Mouse (Mus musculus) large intestine, adult 2 months (tissue): ENCODE data around the gene Rgma. TPM values are rescaled to one million over a fixed set of nuclear protein-coding genes. Genes with fewer than 3 reads are reported as not detected.

Experiments
- DNase-seq: peaks from one replicate; pipeline ENCODE4 v3.0.0-alpha.2; 2012; ENCODE audit warnings: low read depth, low spot score
- WGBS: fragments of 180-500 bp; shearing (Covaris S2); methylation state at CpG from one replicate; pipeline ENCODE4 v1.1.7; 2018; 5-methylcytosine and 5-hydroxymethylcytosine counted together
- polyA plus RNA-seq: library from polyadenylated mRNA; depleted of rRNA; stranded (reverse); fragments of >200 nt; gene quantifications from 2 replicates; pipeline ENCODE4 v1.2.3, GENCODE M21; 2012

Rgma gene
- polyA plus RNA-seq, 1 experiment, result 11.3 TPM

DNA sequence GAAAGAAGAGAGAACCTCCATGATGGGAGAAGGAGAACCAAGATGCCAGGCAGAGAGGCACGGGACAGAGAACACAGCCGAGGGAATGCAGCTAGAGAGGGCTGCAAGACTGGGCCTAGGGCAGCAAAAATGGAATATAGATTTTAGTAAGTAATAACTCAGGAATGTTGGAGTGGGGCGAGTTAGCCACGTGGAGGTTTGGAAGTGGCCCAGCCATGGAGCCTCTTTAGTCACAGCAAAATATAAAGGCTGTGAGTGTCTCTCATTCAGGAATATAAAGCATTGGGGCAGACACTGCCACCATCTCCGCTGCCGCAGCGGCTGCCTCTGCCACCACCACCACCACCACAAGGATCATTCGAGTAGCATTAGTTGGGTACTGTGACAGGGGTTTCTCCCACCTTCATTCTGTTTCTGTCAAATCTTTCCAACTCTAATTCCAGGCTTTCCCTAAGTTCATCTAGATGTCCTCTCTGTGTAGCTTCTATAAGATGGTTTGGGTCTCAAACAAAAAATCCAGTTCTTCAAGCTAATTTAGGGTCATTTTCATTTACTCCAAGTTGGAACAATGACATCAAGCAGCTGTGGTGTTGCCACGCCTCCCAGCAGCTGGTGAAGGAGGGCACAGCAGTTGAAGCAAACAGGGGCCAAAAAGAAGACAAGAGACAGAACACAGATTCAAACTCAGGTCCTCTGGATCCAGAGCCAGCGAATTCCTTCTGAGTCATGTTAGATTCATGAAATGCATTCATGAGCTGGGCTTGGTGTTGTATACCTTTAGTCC is 7.4 kb upstream of the Rgma start:
- DNase-seq, result no peak
- WGBS, result 90% methylated on average over 10 of the region's 10 CpGs

DNA sequence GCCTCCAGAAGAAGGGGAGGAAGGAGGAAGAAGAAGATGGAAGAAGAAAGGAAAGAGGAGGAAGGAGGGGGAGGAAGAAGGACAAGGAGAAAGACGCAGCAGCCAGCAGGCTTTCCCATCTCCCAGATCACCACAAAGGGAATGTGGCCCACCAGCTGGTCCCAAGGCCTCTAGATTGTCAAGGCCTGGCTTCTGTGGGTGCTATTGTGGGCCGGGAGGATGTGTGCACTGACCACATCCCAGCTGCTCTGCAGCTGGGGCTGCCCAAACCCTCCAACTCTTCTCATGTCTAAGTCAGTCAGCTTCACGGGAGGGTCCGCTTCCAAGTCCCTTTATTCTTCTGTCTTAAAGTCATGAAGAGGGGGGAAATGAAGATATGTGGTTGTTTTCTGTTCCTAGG is 5.3 kb upstream of the Rgma start:
- DNase-seq, result no peak
- 80% methylated on average over 4 of the region's 4 CpGs for WGBS

DNA sequence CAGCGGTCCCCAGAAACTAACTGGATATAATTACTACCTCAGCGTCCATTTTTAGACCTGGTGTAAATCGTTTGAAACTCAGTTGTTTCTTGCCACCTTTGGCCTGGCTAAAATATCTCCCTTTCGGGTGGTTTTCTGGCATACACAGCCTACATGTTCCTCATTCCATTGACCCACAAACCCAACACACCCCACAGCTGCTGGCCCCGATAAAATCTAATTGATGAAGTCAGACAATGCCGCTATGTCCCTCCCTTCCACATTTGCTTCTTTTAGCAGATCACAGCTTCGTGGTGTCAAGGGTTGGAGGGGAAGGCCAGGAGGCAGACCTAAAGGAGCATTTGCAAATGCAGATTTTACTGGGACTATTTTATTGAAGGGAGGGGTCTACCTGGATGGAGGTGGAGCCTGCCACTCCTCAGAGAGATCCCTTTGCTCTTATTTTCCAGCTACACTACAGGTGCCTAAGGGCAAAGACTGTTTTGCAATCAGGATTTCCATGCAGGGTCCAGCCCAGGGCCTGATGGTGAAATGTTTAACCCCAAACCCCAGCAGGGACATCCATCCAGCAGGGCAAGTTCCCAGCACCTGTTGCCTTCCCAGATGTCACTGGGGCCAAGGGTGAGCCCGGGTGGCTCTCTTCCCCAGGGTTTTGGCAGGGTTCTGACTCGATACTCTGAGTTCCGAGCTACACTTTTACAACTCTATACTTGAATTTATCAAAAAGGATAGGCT is 3.6 kb upstream of the Rgma start:
- 43% methylated on average over 10 of the region's 10 CpGs for WGBS
- DNase-seq, result no peak

DNA sequence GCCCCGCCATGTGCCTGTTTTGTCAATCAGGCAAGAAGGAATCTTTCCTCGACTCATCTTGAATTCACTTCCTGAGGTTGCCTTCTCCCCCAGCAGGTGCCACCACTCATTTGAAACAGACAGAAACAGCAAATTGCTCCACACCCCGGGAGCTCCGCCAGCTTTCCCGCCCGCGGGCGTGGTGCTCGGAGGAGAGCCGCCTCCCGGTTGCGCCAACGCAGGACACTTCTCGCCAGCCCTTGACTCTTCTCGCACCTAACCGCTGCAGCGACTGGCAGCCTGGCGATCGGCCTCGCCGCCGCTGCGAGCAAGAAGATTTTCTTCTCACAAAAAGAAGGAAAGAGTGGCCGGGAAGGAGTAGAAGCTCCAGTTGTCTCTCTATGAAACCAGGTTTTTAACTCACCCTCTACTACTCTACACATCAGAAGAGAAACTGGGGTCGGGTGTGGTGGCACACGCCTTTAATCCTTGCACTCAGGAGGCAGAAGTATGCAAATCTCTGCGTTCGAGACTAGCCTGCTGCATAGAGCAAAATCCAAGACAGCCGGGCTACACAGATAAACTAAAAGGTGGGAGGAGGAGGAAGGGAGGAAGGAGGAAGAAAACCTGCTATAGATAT is 2.8 kb upstream of the Rgma start:
- peak; percentile 68 for DNase-seq
- WGBS, result 3% methylated on average over 29 of the region's 29 CpGs

DNA sequence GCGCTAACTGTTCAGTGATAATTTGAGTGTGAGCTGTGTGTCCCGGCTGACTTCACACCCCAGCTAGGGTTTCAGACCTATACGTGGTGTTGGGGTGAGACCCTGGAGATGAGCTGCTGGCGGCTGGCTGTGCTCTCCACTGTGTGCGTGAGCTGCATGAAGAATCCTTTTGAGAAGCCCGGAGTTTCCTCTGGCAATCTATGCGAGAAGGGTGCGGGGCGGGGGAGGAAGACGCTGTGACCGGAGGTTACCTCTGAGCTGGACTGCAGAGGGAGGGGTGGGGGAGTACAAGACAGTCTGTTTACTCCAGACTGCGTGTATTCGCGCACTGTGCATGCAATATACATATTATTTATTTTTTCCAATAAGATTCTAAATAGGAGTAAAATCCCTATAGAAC is 582 bp upstream of the Rgma start:
- no peak for DNase-seq
- 7% methylated on average over 14 of the region's 14 CpGs for WGBS

DNA sequence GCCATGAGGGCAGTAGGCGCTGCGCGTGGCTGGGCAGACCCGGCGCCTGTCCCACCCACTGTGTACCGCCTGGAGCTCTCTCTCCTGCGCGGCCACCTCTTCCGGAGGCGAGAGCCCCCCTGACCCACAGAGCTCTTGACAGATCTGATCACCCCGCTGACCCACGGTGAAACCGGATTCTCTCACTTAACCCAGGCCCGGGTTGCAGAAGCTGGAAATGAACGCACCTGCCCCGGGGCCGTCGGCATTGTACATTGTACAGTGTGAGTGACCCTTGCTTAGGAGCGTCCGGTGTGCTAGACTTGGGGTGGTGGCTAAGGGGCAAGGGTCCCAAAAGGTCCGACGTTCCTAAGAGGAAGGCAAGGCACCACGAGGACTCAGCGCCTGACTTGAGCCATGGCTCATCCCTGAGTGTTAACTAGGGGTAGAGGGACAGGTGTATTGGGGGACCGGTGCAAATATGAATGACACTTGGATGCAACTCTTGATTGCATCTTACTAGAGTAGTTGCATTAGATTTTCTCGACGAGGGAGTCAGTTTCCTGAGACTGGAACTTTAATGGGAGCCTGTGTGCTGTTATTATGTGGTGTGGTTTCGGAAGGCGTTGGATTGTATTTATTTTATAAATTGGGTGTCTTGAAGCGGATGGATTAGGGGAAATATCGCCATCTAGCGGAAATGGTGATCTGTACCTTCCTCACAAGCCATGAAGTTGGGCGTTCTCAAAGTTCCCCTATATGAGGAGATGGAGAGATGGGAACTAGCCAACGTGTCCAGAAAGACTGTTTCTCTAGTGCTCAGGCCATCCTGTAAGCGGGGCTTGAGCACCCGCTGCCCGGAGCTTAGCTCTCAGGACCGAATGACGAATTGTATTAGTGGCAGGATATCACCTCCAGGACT is 1.0 kb downstream of the Rgma start:
- under 1% methylated on average over 39 of the region's 39 CpGs for WGBS
- peak; percentile 64 for DNase-seq

DNA sequence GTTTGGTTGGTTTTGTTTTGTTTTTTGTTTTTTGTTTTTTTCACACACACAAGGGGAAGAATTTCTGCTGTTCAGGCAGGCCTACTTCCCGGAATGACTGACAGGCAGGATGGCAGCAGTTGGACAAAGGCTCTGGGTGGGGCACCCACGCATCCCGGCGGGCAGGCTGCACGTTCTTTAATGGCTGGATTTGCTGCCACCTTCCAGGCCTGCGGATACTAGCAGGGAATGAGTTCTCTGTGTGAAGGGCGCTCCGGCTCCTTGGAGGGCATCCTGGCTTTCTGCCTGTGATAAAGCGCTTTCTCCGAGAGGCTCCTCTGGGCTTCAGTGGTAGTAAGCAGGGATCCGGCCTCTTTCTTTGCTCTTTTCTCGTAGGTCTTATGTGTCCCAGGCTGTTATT is 2.0 kb downstream of the Rgma start:
- WGBS, result 66% methylated on average over 12 of the region's 12 CpGs

DNA sequence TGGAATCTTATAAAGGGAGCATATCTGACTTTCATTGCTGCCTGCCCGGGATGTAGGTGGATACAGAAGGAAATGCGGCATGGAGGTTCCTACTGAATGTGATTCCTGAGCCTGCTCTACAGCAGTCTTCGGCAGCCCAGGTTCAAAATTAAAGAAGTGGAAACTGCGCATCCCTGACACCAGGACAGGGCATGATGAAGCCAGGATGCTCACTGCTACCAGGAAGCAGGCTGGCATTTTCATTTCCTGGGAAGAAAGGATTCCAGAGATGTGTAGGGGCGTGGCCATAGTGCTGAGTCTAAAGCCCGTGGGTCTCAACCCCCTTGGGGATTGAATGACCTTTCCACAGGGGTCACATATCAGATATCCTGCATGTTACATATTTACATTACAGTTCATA is 2.7 kb downstream of the Rgma start:
- 76% methylated on average over 6 of the region's 6 CpGs for WGBS
- DNase-seq, result no peak

More for the DNA sequence above, 2.0 kb downstream of the Rgma start:
- no peak for DNase-seq

DNA sequence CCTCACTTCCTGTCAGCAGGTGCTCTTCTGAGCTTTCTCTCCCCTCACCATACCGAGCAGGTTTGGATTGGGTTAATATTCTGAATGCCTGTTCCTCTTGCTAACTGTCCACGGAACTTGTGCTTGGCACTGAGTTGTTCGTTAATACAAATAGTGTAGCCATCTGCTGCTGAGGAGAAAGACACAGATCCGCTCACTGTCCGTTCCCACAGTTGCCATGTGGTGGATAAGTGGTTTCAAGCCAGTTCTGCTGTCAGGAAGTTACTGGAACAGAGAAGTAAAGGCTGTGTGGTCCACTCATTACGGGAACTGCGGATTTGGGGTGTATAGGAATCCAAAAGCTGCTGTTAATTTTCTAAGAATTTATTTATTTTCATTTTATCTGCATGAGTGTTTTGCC is 7.5 kb downstream of the Rgma start:
- 73% methylated on average over 7 of the region's 7 CpGs for WGBS
- DNase-seq, result no peak

DNA sequence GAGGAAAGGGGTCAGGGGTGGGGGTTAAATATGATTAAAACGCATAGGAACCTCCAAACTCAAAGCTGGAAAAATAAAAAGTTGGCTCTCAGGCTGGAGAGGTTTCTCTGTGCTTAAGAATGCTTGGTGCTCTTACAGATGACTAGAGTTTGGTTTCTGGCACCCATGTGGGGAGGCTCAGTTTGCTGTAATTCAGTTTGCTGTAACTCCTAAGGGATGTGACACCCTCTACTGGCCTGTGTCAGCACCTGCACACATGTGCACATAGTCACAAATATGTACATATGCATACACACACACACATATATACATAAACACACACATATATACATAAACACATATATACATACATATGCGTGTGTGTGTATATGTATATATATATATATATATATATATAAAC is 13.6 kb downstream of the Rgma start:
- DNase-seq, result no peak
- 75% methylated on average over 2 of the region's 2 CpGs for WGBS

DNA sequence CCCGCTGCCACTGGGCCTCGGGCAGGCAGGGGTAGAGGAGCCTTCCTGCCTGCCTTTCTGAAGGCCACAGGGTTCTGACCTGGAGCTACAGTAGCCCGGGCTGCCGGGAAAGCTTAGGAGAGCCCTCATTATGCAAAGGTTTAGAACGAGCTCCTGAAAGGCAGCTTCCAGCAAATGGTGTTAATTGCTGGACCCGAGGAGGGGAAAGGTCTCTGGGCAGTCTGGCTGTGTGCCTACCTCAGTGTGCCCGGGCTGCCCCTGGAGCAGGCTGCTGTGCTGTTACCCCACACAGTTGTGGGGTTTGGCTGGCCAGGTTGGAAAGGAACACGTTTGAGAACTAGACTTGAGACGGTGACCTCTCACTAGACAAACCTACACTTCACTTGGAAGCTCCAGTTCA is 14.1 kb downstream of the Rgma start:
- no peak for DNase-seq
- 63% methylated on average over 9 of the region's 9 CpGs for WGBS

DNA sequence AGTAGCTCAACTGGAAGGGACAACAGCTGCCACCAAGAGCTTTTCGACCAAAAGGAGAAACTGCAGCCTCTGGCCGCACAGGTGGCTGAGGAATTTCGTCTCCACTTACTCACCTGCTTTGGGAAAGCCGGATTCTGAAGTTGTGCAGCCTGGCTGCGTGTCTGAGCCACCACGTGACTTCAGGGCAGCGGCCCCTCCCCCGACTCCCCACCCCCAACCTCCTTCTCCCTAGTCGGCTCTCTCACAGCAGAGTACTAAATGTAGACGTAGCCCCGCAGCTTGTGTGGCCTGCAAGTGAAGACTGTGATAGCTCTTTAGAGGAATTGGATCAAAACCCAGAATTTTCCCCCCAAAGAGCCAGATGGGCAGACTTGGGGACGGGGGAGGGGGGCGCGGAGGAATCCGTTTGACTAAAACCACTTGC is 14.6 kb downstream of the Rgma start:
- DNase-seq, result no peak
- 59% methylated on average over 15 of the region's 15 CpGs for WGBS

DNA sequence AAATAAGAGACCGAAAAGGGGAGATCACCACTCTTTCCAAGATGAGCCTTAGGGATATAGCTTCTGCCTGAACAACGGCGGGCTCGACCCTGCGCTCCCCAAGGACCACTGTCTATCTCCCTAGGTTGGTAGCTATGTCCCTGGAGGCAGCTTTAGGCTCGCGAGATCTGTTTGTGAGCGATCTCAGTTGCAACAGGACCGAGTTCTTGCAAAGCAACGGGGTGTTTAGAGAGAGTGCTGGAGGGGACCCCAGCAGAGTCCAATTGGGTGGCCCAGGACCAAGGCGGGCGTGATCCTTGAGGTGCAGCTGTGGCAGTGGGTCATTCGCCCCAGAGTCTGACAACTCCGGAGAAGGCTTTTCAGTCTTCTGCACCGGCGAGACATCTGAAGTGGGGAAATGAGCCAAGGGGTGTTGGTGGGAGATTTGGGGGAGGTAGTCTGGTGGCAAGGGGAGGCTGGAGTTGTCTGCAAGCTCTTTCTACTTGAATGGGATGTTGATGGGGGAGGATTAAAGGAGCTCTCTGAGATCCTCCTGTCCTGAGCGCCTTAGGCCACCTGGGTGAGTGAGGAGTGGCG is 15.2 kb downstream of the Rgma start:
- no peak for DNase-seq
- 34% methylated on average over 18 of the region's 18 CpGs for WGBS

DNA sequence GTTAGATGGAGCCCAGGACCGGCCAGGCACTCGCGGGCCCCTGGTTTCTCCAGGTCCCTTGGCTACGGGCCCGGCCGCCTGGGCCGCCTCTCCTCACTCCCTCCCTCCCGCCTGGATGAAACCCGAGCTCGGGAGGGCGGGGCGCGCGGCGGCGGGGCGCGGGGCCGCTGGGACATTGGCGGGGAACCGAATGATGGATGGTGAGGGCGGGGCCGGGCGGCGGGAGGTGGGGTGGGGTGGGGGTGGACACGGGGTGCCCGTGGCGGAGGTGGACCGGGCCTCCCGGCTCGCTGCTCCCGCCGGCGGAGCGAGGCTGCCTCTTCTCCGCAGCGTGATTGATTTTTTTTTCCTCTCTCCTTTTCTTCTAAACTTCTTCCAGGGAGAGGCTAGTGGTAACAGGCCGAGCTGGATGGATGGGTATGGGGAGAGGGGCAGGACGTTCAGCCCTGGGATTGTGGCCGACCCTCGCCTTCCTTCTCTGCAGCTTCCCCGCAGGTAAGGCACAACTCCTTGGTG is 15.8 kb downstream of the Rgma start:
- WGBS, result under 1% methylated on average over 42 of the region's 42 CpGs

DNA sequence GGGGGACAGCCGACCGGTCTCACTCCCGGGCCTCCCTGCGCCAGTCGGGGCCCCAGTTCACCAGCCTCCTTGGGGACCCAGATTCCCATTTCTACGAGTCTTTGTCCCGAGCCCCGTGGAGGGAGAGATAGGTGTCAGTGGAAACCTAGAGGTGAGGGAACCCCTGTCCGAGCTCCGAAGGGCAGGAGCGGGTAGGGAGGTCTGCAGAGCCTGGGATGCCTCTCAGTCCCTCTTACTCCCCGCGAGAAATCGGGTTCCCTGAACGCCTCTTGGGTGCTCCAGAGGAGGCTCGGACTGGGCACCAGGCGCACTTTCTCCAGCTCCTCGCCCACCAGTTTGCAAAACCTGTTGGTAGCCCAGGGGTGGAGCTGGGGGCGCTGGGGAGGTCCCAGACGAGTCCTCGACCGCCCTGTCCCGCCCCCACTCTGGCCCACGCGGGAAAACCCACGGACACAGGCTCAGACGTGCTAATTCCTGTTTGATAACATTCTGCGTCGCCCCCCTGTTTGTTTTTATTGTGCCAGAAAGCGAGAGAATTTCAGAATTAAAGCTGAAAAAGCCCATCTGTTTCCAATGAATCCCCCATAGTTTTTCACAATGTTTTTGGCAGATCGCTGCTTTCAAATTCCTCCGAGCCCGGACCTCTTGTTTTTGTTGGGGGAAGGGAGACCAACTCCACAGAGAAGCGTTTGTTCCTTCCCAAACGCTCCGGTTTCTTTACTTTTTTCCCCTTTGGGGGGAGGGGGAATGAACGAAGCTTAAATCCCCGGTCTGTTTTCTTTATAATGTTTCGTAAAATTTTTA is 16.4 kb downstream of the Rgma start:
- DNase-seq, result no peak
- 15% methylated on average over 39 of the region's 39 CpGs for WGBS

More for the DNA sequence above, 15.8 kb downstream of the Rgma start:
- no peak for DNase-seq

DNA sequence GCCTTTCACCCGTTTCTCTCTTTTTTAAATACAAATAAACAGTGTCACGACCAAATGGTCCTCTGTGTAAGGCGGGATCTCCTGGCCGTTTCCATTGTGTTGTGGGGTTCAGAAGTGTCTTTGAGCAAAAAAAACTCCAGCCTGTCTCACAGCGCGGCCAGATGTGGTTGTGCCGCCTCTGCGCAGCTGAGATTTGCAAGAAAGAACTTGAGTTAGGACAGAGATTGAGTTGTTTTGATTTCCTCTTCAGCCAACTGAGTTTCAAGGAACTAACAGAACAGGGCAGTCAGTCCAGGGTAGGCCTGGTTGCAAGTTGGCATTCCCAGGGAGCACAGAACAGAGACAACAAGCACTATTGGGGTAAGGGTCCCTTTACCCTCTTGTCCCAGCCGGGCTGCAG is 17.1 kb downstream of the Rgma start:
- DNase-seq, result no peak
- WGBS, result 45% methylated on average over 9 of the region's 9 CpGs

DNA sequence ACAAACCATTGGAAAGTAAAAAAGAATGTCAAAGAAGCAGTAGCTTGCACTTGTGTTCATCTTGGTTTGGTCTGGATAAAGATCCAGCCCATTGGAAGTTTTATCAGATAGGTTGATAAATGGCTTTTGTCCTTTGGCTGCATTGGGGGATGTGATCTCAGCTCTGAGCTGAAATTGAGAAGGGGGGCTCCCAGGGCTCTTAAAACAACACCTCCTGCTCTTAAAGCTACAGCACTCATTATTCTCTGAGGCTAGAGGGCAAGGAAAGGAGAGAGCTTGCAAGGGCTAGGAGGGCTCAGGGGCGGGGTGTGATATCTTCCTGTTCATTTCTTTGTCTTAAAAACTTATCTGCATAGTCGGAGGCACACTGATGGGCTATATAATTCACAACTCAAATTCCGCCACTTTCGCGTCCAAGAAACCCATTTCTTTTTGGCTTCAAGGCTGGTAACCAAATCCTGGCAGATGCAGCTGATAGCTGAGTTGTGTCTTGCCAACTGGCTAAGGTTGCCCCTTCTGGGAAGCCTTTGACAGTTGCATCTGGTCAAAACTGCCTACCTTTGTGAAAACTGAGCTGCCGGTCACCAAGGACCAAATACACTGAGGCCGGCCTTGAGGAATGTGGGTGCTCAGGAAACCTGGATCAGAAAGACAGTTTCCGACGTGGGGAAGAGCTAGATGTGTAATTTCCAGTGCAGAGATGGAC is 18.2 kb downstream of the Rgma start:
- DNase-seq, result no peak
- 81% methylated on average over 9 of the region's 9 CpGs for WGBS

DNA sequence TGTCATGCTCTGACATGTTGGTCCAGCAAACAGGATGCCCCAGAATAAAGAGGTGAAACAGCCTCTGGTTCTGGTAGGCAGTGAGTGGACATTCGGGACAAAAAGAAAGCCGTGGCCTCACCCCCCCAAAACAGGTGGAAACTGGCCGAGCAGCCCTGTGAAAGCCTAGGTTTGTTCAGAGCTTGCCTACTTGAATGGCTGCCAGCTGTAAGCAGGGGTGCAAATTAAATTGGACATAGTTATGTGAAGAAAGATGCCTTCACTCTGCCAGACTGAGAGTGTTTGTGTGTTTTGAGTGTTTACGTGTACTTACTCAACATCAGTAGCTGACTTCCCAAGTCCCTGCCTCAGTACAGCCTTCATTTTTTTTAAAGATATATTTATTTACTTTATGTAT is 18.7 kb downstream of the Rgma start:
- 58% methylated on average over 4 of the region's 4 CpGs for WGBS
- no peak for DNase-seq
